Mouse (Mus musculus): ENCODE results near the gene Ptpn18. TPM values are rescaled to one million over a fixed set of nuclear protein-coding genes. Genes with fewer than 3 reads are reported as not detected.
A peak's percentile ranks its signal among the peaks of the same experiment; 100 is the strongest.

Gene Ptpn18
- polyA plus RNA-seq, 1 experiment: 93.0 TPM

- Histone ChIP-seq H3K27ac (ENCODE audit: control insufficient read depth, insufficient read depth, low read depth, low read length, poor library complexity) (no peak overlapping the region; the same call in 1 of the 2 replicates), H3K4me3 (replicated peaks; ENCODE audit: control insufficient read depth, low read depth, low read length) (no peak overlapping the region), H3K4me1 (ENCODE audit: control insufficient read depth, insufficient read depth, low read length) (no peaks in the 10 kb centered on the region; the same call in 1 of the 2 replicates)
- TF ChIP-seq POLR2A (IDR thresholded peaks at IDR 0.05; ENCODE audit: borderline replicate concordance, control insufficient read depth, low read depth, low read length) (no peak), CTCF (IDR thresholded peaks at IDR 0.05; ENCODE audit: control insufficient read depth, insufficient read depth, low read length) (no peak)
- 37% methylated on average over 6 of the region's 6 CpGs for WGBS
Measured at GRCm38 (mm10) chr1:34489852-34490541, 30.4 kb downstream of the Ptpn18 start.

- WGBS: 35% methylated on average over 4 of the region's 4 CpGs
- H3K27ac ChIP-seq (ENCODE audit: control insufficient read depth, insufficient read depth, low read depth, low read length, poor library complexity): no peak overlapping the region
- H3K4me3 ChIP-seq (replicated peaks; ENCODE audit: control insufficient read depth, low read depth, low read length): no peak overlapping the region
- H3K4me1 ChIP-seq (ENCODE audit: control insufficient read depth, insufficient read depth, low read length): no peaks in the 10 kb centered on the region; the same call in 1 of the 2 replicates
- TF ChIP-seq CTCF (IDR thresholded peaks at IDR 0.05; ENCODE audit: control insufficient read depth, insufficient read depth, low read length): no peak
- TF ChIP-seq POLR2A (IDR thresholded peaks at IDR 0.05; ENCODE audit: borderline replicate concordance, control insufficient read depth, low read depth, low read length): no peak
Measured at GRCm38 (mm10) chr1:34491480-34491879, 31.9 kb downstream of the Ptpn18 start.

GRCm38 (mm10) chr1:34502991-34503390 lies 43.4 kb downstream of the Ptpn18 start:
- no peak overlapping the region for H3K27ac ChIP-seq (ENCODE audit: control insufficient read depth, insufficient read depth, low read depth, low read length, poor library complexity)
- no peak for TF ChIP-seq CTCF (IDR thresholded peaks at IDR 0.05; ENCODE audit: control insufficient read depth, insufficient read depth, low read length)
- no peak for TF ChIP-seq POLR2A (IDR thresholded peaks at IDR 0.05; ENCODE audit: borderline replicate concordance, control insufficient read depth, low read depth, low read length)
- 75% methylated on average over 3 of the region's 3 CpGs for WGBS
- peaks cover 2% of the 10 kb centered on the region; the same call in 1 of the 2 replicates for H3K4me1 ChIP-seq (ENCODE audit: control insufficient read depth, insufficient read depth, low read length)
- no peak overlapping the region for H3K4me3 ChIP-seq (replicated peaks; ENCODE audit: control insufficient read depth, low read depth, low read length)

- H3K4me3 ChIP-seq (replicated peaks; ENCODE audit: control insufficient read depth, low read depth, low read length): no peak overlapping the region
- peaks cover 2% of the 10 kb centered on the region; the same call in 1 of the 2 replicates for H3K4me1 ChIP-seq (ENCODE audit: control insufficient read depth, insufficient read depth, low read length)
- TF ChIP-seq POLR2A (IDR thresholded peaks at IDR 0.05; ENCODE audit: borderline replicate concordance, control insufficient read depth, low read depth, low read length): no peak
- TF ChIP-seq CTCF (IDR thresholded peaks at IDR 0.05; ENCODE audit: control insufficient read depth, insufficient read depth, low read length): no peak
- H3K27ac ChIP-seq (ENCODE audit: control insufficient read depth, insufficient read depth, low read depth, low read length, poor library complexity): no peak overlapping the region
- WGBS: 68% methylated on average over 7 of the region's 7 CpGs
Measured at GRCm38 (mm10) chr1:34505307-34505706, 45.7 kb downstream of the Ptpn18 start.

GRCm38 (mm10) chr1:34505970-34506551 lies 46.5 kb downstream of the Ptpn18 start:
- H3K27ac ChIP-seq (ENCODE audit: control insufficient read depth, insufficient read depth, low read depth, low read length, poor library complexity): no peak overlapping the region
- TF ChIP-seq POLR2A (IDR thresholded peaks at IDR 0.05; ENCODE audit: borderline replicate concordance, control insufficient read depth, low read depth, low read length) (no peak), CTCF (IDR thresholded peaks at IDR 0.05; ENCODE audit: control insufficient read depth, insufficient read depth, low read length) (no peak)
- H3K4me3 ChIP-seq (replicated peaks; ENCODE audit: control insufficient read depth, low read depth, low read length): no peak overlapping the region
- WGBS: 19% methylated on average over 4 of the region's 4 CpGs
- peaks cover 2% of the 10 kb centered on the region; the same call in 1 of the 2 replicates for H3K4me1 ChIP-seq (ENCODE audit: control insufficient read depth, insufficient read depth, low read length)

- H3K27ac ChIP-seq (ENCODE audit: control insufficient read depth, insufficient read depth, low read depth, low read length, poor library complexity): no peak overlapping the region
- peaks cover 2% of the 10 kb centered on the region; the same call in 1 of the 2 replicates for H3K4me1 ChIP-seq (ENCODE audit: control insufficient read depth, insufficient read depth, low read length)
- no peak for TF ChIP-seq POLR2A (IDR thresholded peaks at IDR 0.05; ENCODE audit: borderline replicate concordance, control insufficient read depth, low read depth, low read length)
- no peak for TF ChIP-seq CTCF (IDR thresholded peaks at IDR 0.05; ENCODE audit: control insufficient read depth, insufficient read depth, low read length)
- 87% methylated on average over 3 of the region's 3 CpGs for WGBS
- H3K4me3 ChIP-seq (replicated peaks; ENCODE audit: control insufficient read depth, low read depth, low read length): no peak overlapping the region
Measured at GRCm38 (mm10) chr1:34507986-34508385, 48.4 kb downstream of the Ptpn18 start.

GRCm38 (mm10) chr1:34510575-34510981 lies 51.0 kb downstream of the Ptpn18 start:
- peaks cover 1% of the 10 kb centered on the region; the same call in 1 of the 2 replicates for H3K4me1 ChIP-seq (ENCODE audit: control insufficient read depth, insufficient read depth, low read length)
- WGBS: 1% methylated on average over 7 of the region's 7 CpGs
- no peak overlapping the region for H3K27ac ChIP-seq (ENCODE audit: control insufficient read depth, insufficient read depth, low read depth, low read length, poor library complexity)
- H3K4me3 ChIP-seq (replicated peaks; ENCODE audit: control insufficient read depth, low read depth, low read length): no peak overlapping the region
- TF ChIP-seq CTCF (IDR thresholded peaks at IDR 0.05; ENCODE audit: control insufficient read depth, insufficient read depth, low read length) (no peak), POLR2A (IDR thresholded peaks at IDR 0.05; ENCODE audit: borderline replicate concordance, control insufficient read depth, low read depth, low read length) (no peak)

GRCm38 (mm10) chr1:34511027-34511426 lies 51.5 kb downstream of the Ptpn18 start:
- Histone ChIP-seq H3K4me3 (replicated peaks; ENCODE audit: control insufficient read depth, low read depth, low read length) (no peak overlapping the region), H3K4me1 (ENCODE audit: control insufficient read depth, insufficient read depth, low read length) (no peaks in the 10 kb centered on the region; the same call in 1 of the 2 replicates), H3K27ac (ENCODE audit: control insufficient read depth, insufficient read depth, low read depth, low read length, poor library complexity) (no peak overlapping the region)
- 3% methylated on average over 3 of the region's 3 CpGs for WGBS
- TF ChIP-seq POLR2A (IDR thresholded peaks at IDR 0.05; ENCODE audit: borderline replicate concordance, control insufficient read depth, low read depth, low read length) (no peak), CTCF (IDR thresholded peaks at IDR 0.05; ENCODE audit: control insufficient read depth, insufficient read depth, low read length) (peak; percentile 77)
